Mouse (Mus musculus): ENCODE results near the gene Cbx2. TPM values are rescaled to one million over a fixed set of nuclear protein-coding genes. Genes with fewer than 3 reads are reported as not detected.

The Cbx2 gene
- polyA plus RNA-seq, 1 experiment from 2014 or later, result 121 TPM

- H3K9ac ChIP-seq (ENCODE audit: low read length), result no peak overlapping the region
Observed at GRCm38 (mm10) chr11:119075805-119076204, 53.0 kb downstream of the Cbx2 start.

GRCm38 (mm10) chr11:119077755-119078154, 55.0 kb downstream of the Cbx2 start:
- DNase-seq (ENCODE audit: low spot score) (no peak), ATAC-seq (ENCODE audit: insufficient number of reproducible peaks, low FRiP score, low TSS enrichment, low read depth) (no peak)
- Histone ChIP-seq H3K9ac (ENCODE audit: low read length) (no peak overlapping the region), H3K27ac (replicated peaks; ENCODE audit: low read depth, low read length) (no peak overlapping the region), H3K36me3 (ENCODE audit: control insufficient read depth, insufficient read depth, low read length) (no peaks in the 10 kb centered on the region), H3K4me3 (ENCODE audit: low read depth, low read length) (no peak overlapping the region), H3K4me1 (ENCODE audit: control insufficient read depth, insufficient read depth, low read length) (peaks cover 37% of the 10 kb centered on the region), H3K27me3 (ENCODE audit: control insufficient read depth, insufficient read depth, low read length) (peaks cover 45% of the 10 kb centered on the region), H3K9me3 (ENCODE audit: control insufficient read depth, low read length) (no peaks in the 10 kb centered on the region), H3K4me2 (ENCODE audit: low read depth, severe bottlenecking) (no peak overlapping the region)
- 61% methylated on average over 4 of the region's 4 CpGs for WGBS

More at GRCm38 (mm10) chr11:119075805-119076204, 53.0 kb downstream of the Cbx2 start:
- H3K4me3 ChIP-seq (ENCODE audit: low read depth, low read length), result no peak overlapping the region
- peaks cover 23% of the 10 kb centered on the region for H3K4me1 ChIP-seq (ENCODE audit: control insufficient read depth, insufficient read depth, low read length)
- H3K9me3 ChIP-seq (ENCODE audit: control insufficient read depth, low read length), result no peaks in the 10 kb centered on the region
- H3K36me3 ChIP-seq (ENCODE audit: control insufficient read depth, insufficient read depth, low read length), result no peaks in the 10 kb centered on the region
- DNase-seq (ENCODE audit: low spot score) (no peak), ATAC-seq (ENCODE audit: insufficient number of reproducible peaks, low FRiP score, low TSS enrichment, low read depth) (no peak)
- peaks cover 26% of the 10 kb centered on the region for H3K27me3 ChIP-seq (ENCODE audit: control insufficient read depth, insufficient read depth, low read length)
- WGBS, result 91% methylated on average over 5 of the region's 5 CpGs
- H3K4me2 ChIP-seq (ENCODE audit: low read depth, severe bottlenecking), result no peak overlapping the region
- H3K27ac ChIP-seq (replicated peaks; ENCODE audit: low read depth, low read length), result no peak overlapping the region

GRCm38 (mm10) chr11:119078691-119079444, 56.1 kb downstream of the Cbx2 start:
- Histone ChIP-seq H3K36me3 (ENCODE audit: control insufficient read depth, insufficient read depth, low read length) (no peaks in the 10 kb centered on the region), H3K9me3 (ENCODE audit: control insufficient read depth, low read length) (no peaks in the 10 kb centered on the region), H3K27ac (replicated peaks; ENCODE audit: low read depth, low read length) (no peak overlapping the region), H3K9ac (ENCODE audit: low read length) (no peak overlapping the region), H3K27me3 (ENCODE audit: control insufficient read depth, insufficient read depth, low read length) (peaks cover 54% of the 10 kb centered on the region), H3K4me3 (ENCODE audit: low read depth, low read length) (0 out of 2 replicates have a peak overlapping the region, but pooled peaks have one; percentile 5), H3K4me2 (ENCODE audit: low read depth, severe bottlenecking) (peak overlapping the region; percentile 25), H3K4me1 (ENCODE audit: control insufficient read depth, insufficient read depth, low read length) (peaks cover 47% of the 10 kb centered on the region)
- ATAC-seq (ENCODE audit: insufficient number of reproducible peaks, low FRiP score, low TSS enrichment, low read depth), result no peak
- peak; percentile 48 for DNase-seq (ENCODE audit: low spot score)
- 4% methylated on average over 23 of the region's 27 CpGs for WGBS

- peak overlapping the region; percentile 25 for H3K4me2 ChIP-seq (ENCODE audit: low read depth, severe bottlenecking)
- no peak overlapping the region for H3K27ac ChIP-seq (replicated peaks; ENCODE audit: low read depth, low read length)
- no peak for ATAC-seq (ENCODE audit: insufficient number of reproducible peaks, low FRiP score, low TSS enrichment, low read depth)
- no peaks in the 10 kb centered on the region for H3K36me3 ChIP-seq (ENCODE audit: control insufficient read depth, insufficient read depth, low read length)
- 15% methylated on average over 7 of the region's 7 CpGs for WGBS
- 0 out of 2 replicates have a peak overlapping the region, but pooled peaks have one; percentile 5 for H3K4me3 ChIP-seq (ENCODE audit: low read depth, low read length)
- H3K9ac ChIP-seq (ENCODE audit: low read length), result no peak overlapping the region
- no peaks in the 10 kb centered on the region for H3K9me3 ChIP-seq (ENCODE audit: control insufficient read depth, low read length)
- H3K4me1 ChIP-seq (ENCODE audit: control insufficient read depth, insufficient read depth, low read length), result peaks cover 49% of the 10 kb centered on the region
- peaks cover 59% of the 10 kb centered on the region for H3K27me3 ChIP-seq (ENCODE audit: control insufficient read depth, insufficient read depth, low read length)
- no peak for DNase-seq (ENCODE audit: low spot score)
Observed at GRCm38 (mm10) chr11:119079445-119079837, 56.7 kb downstream of the Cbx2 start.

GRCm38 (mm10) chr11:119080461-119081147, 57.8 kb downstream of the Cbx2 start:
- H3K27ac ChIP-seq (replicated peaks; ENCODE audit: low read depth, low read length), result no peak overlapping the region
- no peak overlapping the region for H3K9ac ChIP-seq (ENCODE audit: low read length)
- H3K9me3 ChIP-seq (ENCODE audit: control insufficient read depth, low read length), result no peaks in the 10 kb centered on the region
- no peak overlapping the region; the same call in 1 of the 2 replicates for H3K4me3 ChIP-seq (ENCODE audit: low read depth, low read length)
- H3K36me3 ChIP-seq (ENCODE audit: control insufficient read depth, insufficient read depth, low read length), result no peaks in the 10 kb centered on the region
- DNase-seq (ENCODE audit: low spot score), result peak; percentile 54
- H3K4me1 ChIP-seq (ENCODE audit: control insufficient read depth, insufficient read depth, low read length), result peaks cover 55% of the 10 kb centered on the region
- peaks cover 59% of the 10 kb centered on the region for H3K27me3 ChIP-seq (ENCODE audit: control insufficient read depth, insufficient read depth, low read length)
- H3K4me2 ChIP-seq (ENCODE audit: low read depth, severe bottlenecking), result peak overlapping the region; percentile 17; the same call in 1 of the 2 replicates
- WGBS, result 9% methylated on average over 33 of the region's 33 CpGs
- ATAC-seq (ENCODE audit: insufficient number of reproducible peaks, low FRiP score, low TSS enrichment, low read depth), result no peak

Other genes starting within 250 kb of the Cbx2 start
- gene Rbfox3, start 111.4 kb upstream of the Cbx2 start, polyA plus RNA-seq (2014; fragmentation: Nextera tagmentation; extraction: Ambion mirVana), result 1.9 and 2.5 TPM in 2 replicates
- gene Enpp7, start 34.8 kb upstream of the Cbx2 start, polyA plus RNA-seq (2014; fragmentation: Nextera tagmentation; extraction: Ambion mirVana), result not detected in 2 replicates
- gene Cbx8, start 18.0 kb downstream of the Cbx2 start, polyA plus RNA-seq (2014; fragmentation: Nextera tagmentation; extraction: Ambion mirVana), result 12.2 and 13.4 TPM in 2 replicates
- 5.4 and 5.8 TPM in 2 replicates for gene Cbx4, start 63.3 kb downstream of the Cbx2 start, polyA plus RNA-seq (2014; fragmentation: Nextera tagmentation; extraction: Ambion mirVana)
- gene Tbc1d16, start 205.5 kb downstream of the Cbx2 start, polyA plus RNA-seq (2014; fragmentation: Nextera tagmentation; extraction: Ambion mirVana), result 10.8 TPM in 2 replicates
- 8.9 and 10.8 TPM in 2 replicates for gene Ccdc40, start 205.6 kb downstream of the Cbx2 start, polyA plus RNA-seq (2014; fragmentation: Nextera tagmentation; extraction: Ambion mirVana)
- 16.5 and 17.9 TPM in 2 replicates for gene Gaa, start 244.9 kb downstream of the Cbx2 start, polyA plus RNA-seq (2014; fragmentation: Nextera tagmentation; extraction: Ambion mirVana)

All from limb, embryonic 11.5 days (tissue).